Mouse (Mus musculus) CH12.LX (cell line): Measurements from ENCODE around the gene Rgp1. TPM values are rescaled to one million over a fixed set of nuclear protein-coding genes. Genes with fewer than 3 reads are reported as not detected.
A peak's percentile ranks its signal among the peaks of the same experiment; 100 is the strongest.

Experiments
- DNase-seq: peaks from one replicate; pipeline ENCODE4 v3.0.0-alpha.2; 2013; ENCODE audit errors: extremely low read depth
- H3K27ac ChIP-seq: 2 replicates; pipeline ENCODE4 v1.5.1; 2012; ENCODE audit warnings: low read depth, mild to moderate bottlenecking, control low read depth, moderate library complexity; ENCODE audit not compliant: insufficient read depth
- H3K27me3 ChIP-seq: replicated peaks from 2 replicates; pipeline ENCODE3; 2012; ENCODE audit warnings: inconsistent platforms
- H3K36me3 ChIP-seq, 2 experiments: replicated peaks in 1 of 2; 2 replicates each; pipeline versions ENCODE3 to v1.6.1; 2012; ENCODE audit warnings: inconsistent platforms in 1 of 2, low read length in 1 of 2, mild to moderate bottlenecking in 1 of 2, mixed read lengths in 1 of 2, moderate library complexity in 1 of 2; ENCODE audit not compliant: control insufficient read depth in 1 of 2, insufficient read depth in 1 of 2
- H3K4me1 ChIP-seq, 2 experiments: 2 replicates each; pipeline ENCODE4 v1.6.1; 2012; ENCODE audit warnings: inconsistent platforms in 1 of 2, moderate library complexity in 1 of 2; ENCODE audit not compliant: insufficient read depth in 2 of 2, control insufficient read depth in 1 of 2
- H3K4me2 ChIP-seq: 2 replicates; pipeline ENCODE4 v1.6.1; 2012; ENCODE audit warnings: low read depth, mild to moderate bottlenecking, control low read depth; ENCODE audit not compliant: poor library complexity, insufficient read depth, severe bottlenecking
- H3K4me3 ChIP-seq, 3 experiments: fragments of 150-350 bp in 1 of 3; sonication (generic) in 1 of 3; replicated peaks in 1 of 3; 2 replicates each; pipeline versions ENCODE3 to v1.5.1; 2011 to 2012; ENCODE audit warnings: low read depth in 2 of 3, low read length in 2 of 3, mild to moderate bottlenecking in 2 of 3, moderate library complexity in 2 of 3, control low read depth in 1 of 3, improper control_type of control experiment in 1 of 3, inconsistent platforms in 1 of 3, mixed read lengths in 1 of 3; ENCODE audit not compliant: poor library complexity in 1 of 3
- H3K79me2 ChIP-seq: replicated peaks from 2 replicates; pipeline ENCODE4 v1.6.1; 2012; ENCODE audit warnings: mild to moderate bottlenecking, moderate library complexity; ENCODE audit not compliant: control insufficient read depth, poor library complexity, insufficient read depth, severe bottlenecking; ENCODE audit errors: extremely low read depth
- H3K9ac ChIP-seq: 2 replicates; pipeline ENCODE4 v1.6.1; 2012; ENCODE audit warnings: low read depth, mild to moderate bottlenecking, control low read depth, moderate library complexity; ENCODE audit not compliant: insufficient read depth
- H3K9me3 ChIP-seq: replicated peaks from 2 replicates; pipeline ENCODE3; 2012; ENCODE audit warnings: low read length, inconsistent platforms, mixed read lengths
- BHLHE40 ChIP-seq: IDR thresholded peaks from 2 replicates; pipeline ENCODE4 v1.6.1; 2011; ENCODE audit warnings: mild to moderate bottlenecking, low read depth, low read length, improper control_type of control experiment
- CHD1 ChIP-seq: IDR thresholded peaks from 2 replicates; pipeline ENCODE4 v1.6.1; 2012; ENCODE audit warnings: low read depth, low read length, improper control_type of control experiment, inconsistent platforms
- CHD2 ChIP-seq: IDR thresholded peaks from 2 replicates; pipeline ENCODE4 v1.6.1; 2011; ENCODE audit warnings: low read length, improper control_type of control experiment
- E2F4 ChIP-seq: IDR thresholded peaks from 2 replicates; pipeline ENCODE4 v1.6.1; 2011; ENCODE audit warnings: low read depth, low read length, improper control_type of control experiment; ENCODE audit not compliant: insufficient replicate concordance
- EP300 ChIP-seq: IDR thresholded peaks from 2 replicates; pipeline ENCODE4 v1.6.1; 2011; ENCODE audit warnings: low read length, improper control_type of control experiment
- ETS1 ChIP-seq: conservative IDR thresholded peaks from 2 replicates; pipeline ENCODE4 v1.6.1; 2012; ENCODE audit warnings: low read depth, mild to moderate bottlenecking, inconsistent platforms, low read length, improper control_type of control experiment, moderate library complexity
- HCFC1 ChIP-seq: IDR thresholded peaks from 2 replicates; pipeline ENCODE4 v1.6.1; 2012; ENCODE audit warnings: low read depth, mild to moderate bottlenecking, inconsistent platforms, low read length, improper control_type of control experiment
- IRF4 ChIP-seq: IDR thresholded peaks from 2 replicates; pipeline ENCODE4 v1.6.1; 2014; ENCODE audit warnings: low read depth, mild to moderate bottlenecking, inconsistent platforms, low read length, improper control_type of control experiment
- MAX ChIP-seq: IDR thresholded peaks from 2 replicates; pipeline ENCODE4 v1.6.1; 2011; ENCODE audit warnings: low read length, improper control_type of control experiment
- MEF2A ChIP-seq: IDR thresholded peaks from 2 replicates; pipeline ENCODE4 v1.6.1; 2014; ENCODE audit warnings: low read depth, mild to moderate bottlenecking, inconsistent platforms, low read length, improper control_type of control experiment, borderline replicate concordance
- MXI1 ChIP-seq: IDR thresholded peaks from 2 replicates; pipeline ENCODE4 v1.6.1; 2011; ENCODE audit warnings: mild to moderate bottlenecking, low read depth, low read length, improper control_type of control experiment
- MYC ChIP-seq: IDR thresholded peaks from 2 replicates; pipeline ENCODE4 v1.6.1; 2011; ENCODE audit warnings: low read depth, mild to moderate bottlenecking, improper control_type of control experiment, low read length
- NELFE ChIP-seq: IDR thresholded peaks from 2 replicates; pipeline ENCODE4 v1.6.1; 2011; ENCODE audit warnings: low read depth, low read length, improper control_type of control experiment
- NRF1 ChIP-seq: IDR thresholded peaks from 2 replicates; pipeline ENCODE4 v1.6.1; 2014; ENCODE audit warnings: low read depth, mild to moderate bottlenecking, inconsistent platforms, low read length, improper control_type of control experiment, moderate library complexity
- POLR2A ChIP-seq: IDR thresholded peaks from 2 replicates; pipeline ENCODE4 v1.6.1; 2011; ENCODE audit warnings: low read depth, mild to moderate bottlenecking, improper control_type of control experiment, low read length
- SIN3A ChIP-seq: IDR thresholded peaks from 2 replicates; pipeline ENCODE4 v1.6.1; 2012; ENCODE audit warnings: low read length, improper control_type of control experiment, inconsistent platforms
- TCF12 ChIP-seq: IDR thresholded peaks from 2 replicates; pipeline ENCODE4 v1.6.1; 2014; ENCODE audit warnings: low read depth, mild to moderate bottlenecking, inconsistent platforms, low read length, improper control_type of control experiment
- USF2 ChIP-seq: conservative IDR thresholded peaks from 2 replicates; pipeline ENCODE4 v1.6.1; 2011; ENCODE audit warnings: low read depth, low read length, improper control_type of control experiment
- ZKSCAN1 ChIP-seq: IDR thresholded peaks from 2 replicates; pipeline ENCODE4 v1.6.1; 2012; ENCODE audit warnings: low read depth, inconsistent platforms, low read length, improper control_type of control experiment, borderline replicate concordance
- dilution Hi-C: fragments of 300-500 bp; cut with MboI; formaldehyde crosslinking; loops from 2 replicates; pipeline ENCODE4 v1.14.3; 2020; ENCODE audit warnings: low sequenced_read_pairs; ENCODE audit not compliant: extremely low pct_unique_long_range_greater_than_20kb, extremely low pct_ligation_motif_present
- in situ Hi-C: fragments of 300-500 bp; cut with MboI; formaldehyde crosslinking; loops from 3 replicates; pipeline ENCODE4 v1.14.3; 2019; ENCODE audit warnings: low sequenced_read_pairs, low pct_ligation_motif_present, low pct_unique_long_range_greater_than_20kb, mixed read lengths
- polyA plus RNA-seq: library from polyadenylated mRNA; unstranded; fragments of >175 nt; gene quantifications from 2 replicates; pipeline ENCODE4 v1.2.1, GENCODE M21; 2012; ENCODE audit warnings: low read depth; ENCODE audit not compliant: insufficient read length
- total RNA-seq, 2 experiments: library from RNA; depleted of rRNA; stranded (reverse); fragments of 300-350 nt in 1 of 2; fragments of >200 nt in 1 of 2; gene quantifications; 2 replicates each; pipeline ENCODE4 v1.2.3; 2012 to 2014

The Rgp1 gene
- total and polyA plus RNA-seq, 3 experiments, result 10.1 to 37.0 (median 16.6) TPM

DNA sequence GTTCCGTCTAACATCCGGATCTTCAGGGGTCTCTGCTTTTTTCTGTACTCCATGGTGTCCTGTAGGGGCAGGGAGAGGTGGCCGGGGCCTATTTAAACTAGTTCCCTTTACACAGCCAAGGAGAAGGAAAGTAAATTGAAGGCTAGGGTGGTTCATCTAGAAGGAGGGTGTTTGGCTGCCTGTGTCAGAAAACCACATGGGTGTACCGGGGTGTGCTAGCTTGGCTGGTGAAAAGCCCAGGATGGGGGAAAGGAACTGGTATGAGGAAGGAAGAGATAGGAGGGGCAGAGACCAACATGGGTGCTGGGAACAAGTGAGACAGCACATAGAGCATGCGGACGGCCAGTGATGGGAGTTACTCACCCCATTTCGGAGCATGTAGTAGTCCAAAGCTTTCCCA lies 22.6 kb upstream of the Rgp1 start:
- DNase-seq, result no peak
- no peak overlapping the region for H3K4me2 ChIP-seq
- peaks cover 55 to 70% of the 10 kb centered on the region in 2 experiments for H3K36me3 ChIP-seq
- H3K9me3 ChIP-seq, result peaks cover 11% of the 10 kb centered on the region
- H3K27me3 ChIP-seq, result no peaks in the 10 kb centered on the region
- no peak overlapping the region for H3K4me3 ChIP-seq
- in situ Hi-C loops, result loop anchor here (25.0 kb wide), 1 partner anchor 544 kb away; the partner anchor contains the start of genes Fancg and Vcp
- H3K27ac ChIP-seq, result no peak overlapping the region
- peaks cover 24 to 79% of the 10 kb centered on the region in 2 experiments for H3K4me1 ChIP-seq
- peaks cover 38% of the 10 kb centered on the region for H3K79me2 ChIP-seq
- TF ChIP-seq NELFE (no peak), E2F4 (no peak), IRF4 (no peak), MEF2A (no peak)
- dilution Hi-C loops, result no loop called here
- no peak overlapping the region for H3K9ac ChIP-seq

DNA sequence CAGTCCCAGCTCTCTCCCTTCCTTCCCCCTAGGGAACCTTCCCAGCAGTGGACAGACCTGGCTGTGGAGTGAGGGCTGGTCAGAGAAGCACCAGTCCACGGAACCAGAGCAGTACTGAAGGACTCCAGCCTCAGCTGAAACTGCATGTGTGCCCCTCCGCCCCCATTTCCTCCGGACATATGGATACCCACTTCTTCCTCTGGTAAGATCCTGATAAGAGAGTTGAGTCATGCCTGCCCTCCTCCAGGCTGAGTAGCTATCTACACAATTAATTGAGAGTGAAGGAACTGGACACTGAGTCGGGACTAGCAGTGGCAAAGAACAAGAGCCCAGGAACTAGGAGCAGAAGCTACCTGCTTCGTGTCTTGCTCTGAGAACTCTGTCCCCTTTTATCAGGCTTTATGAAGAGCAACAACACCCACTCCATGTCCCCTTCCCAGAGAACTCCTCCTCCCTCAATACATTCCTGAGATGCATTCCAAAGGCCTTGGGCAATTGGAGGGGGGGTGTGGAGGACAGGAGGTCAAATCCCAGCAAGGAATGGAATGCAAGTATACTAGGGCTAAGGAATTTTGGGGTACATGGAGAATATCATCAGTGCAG lies 20.4 kb upstream of the Rgp1 start:
- H3K4me3 ChIP-seq, result no peak overlapping the region
- in situ Hi-C loops, result loop anchor here (25.0 kb wide), 1 partner anchor 546 kb away; the partner anchor contains the start of genes Fancg and Vcp
- TF ChIP-seq E2F4 (no peak), HCFC1 (no peak), MAX (no peak), MXI1 (no peak), USF2 (no peak)

DNA sequence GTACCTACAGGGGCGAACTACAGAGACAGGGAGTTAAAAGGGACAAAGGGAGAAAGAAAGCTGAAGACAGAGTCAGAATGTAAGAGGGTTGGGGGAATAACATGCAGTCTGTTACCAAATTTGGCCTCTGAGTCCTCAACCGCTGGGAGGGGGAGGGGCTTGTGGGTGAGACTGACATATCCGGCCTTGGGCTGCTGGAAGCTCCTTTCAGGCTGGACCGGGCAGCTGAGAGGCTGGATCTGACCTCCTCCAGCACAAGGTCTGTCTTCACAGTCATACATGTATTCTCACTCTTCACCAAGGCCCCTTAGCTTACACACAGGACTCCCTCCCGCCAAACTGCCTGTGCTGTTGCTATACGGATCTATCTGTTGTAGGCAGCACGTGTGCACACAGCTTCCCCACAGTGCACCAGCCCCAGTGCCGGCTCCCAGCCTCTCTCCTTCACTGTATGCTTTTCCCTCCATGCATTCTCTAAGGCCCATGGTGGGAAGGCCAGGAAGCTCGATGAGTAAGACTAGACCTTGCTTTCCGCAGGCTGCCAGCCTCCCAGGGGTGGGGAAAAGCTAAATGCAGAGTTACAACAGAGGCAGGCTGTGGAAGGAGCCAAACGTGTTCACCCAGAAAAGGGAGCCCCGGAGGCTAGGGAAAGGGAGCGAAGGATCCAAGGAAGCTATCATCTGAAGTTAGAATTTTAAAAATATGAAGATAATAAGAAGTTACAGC lies 19.7 kb upstream of the Rgp1 start:
- peak; percentile 59 for DNase-seq
- peak overlapping the region; percentile 29; the same call in 1 of the 2 replicates for H3K27ac ChIP-seq
- H3K4me3 ChIP-seq, result no peak overlapping the region
- H3K9ac ChIP-seq, result no peak overlapping the region
- H3K79me2 ChIP-seq, result peaks cover 46% of the 10 kb centered on the region
- dilution Hi-C loops, result no loop called here
- in situ Hi-C loops, result loop anchor here (25.0 kb wide), 1 partner anchor 546 kb away; the partner anchor contains the start of genes Fancg and Vcp
- TF ChIP-seq POLR2A (peak; percentile 29; the same call in 1 of the 2 replicates), NRF1 (no peak), USF2 (no peak), MEF2A (peak; percentile 96), EP300 (no peak), TCF12 (peak; percentile 32; the same call in 1 of the 2 replicates), MXI1 (peak; percentile 85), ETS1 (0 out of 2 replicates have a peak, but pooled peaks have one; percentile 16), CHD1 (no peak), MYC (no peak), MAX (peak; percentile 64), SIN3A (peak; percentile 57; the same call in 1 of the 2 replicates), CHD2 (peak; percentile 54), NELFE (no peak), E2F4 (no peak), BHLHE40 (peak; percentile 77), ZKSCAN1 (no peak)
- TF ChIP-seq, all 38 proteins: peak for 9
- no peaks in the 10 kb centered on the region for H3K9me3 ChIP-seq
- no peaks in the 10 kb centered on the region for H3K27me3 ChIP-seq
- H3K4me2 ChIP-seq, result peak overlapping the region; percentile 92
- H3K36me3 ChIP-seq, result peaks cover 29 to 47% of the 10 kb centered on the region in 2 experiments
- H3K4me1 ChIP-seq, result peaks cover 24 to 81% of the 10 kb centered on the region in 2 experiments

More for the DNA sequence above, 20.4 kb upstream of the Rgp1 start:
- Histone ChIP-seq H3K9me3 (no peaks in the 10 kb centered on the region), H3K4me1 (peaks cover 24 to 81% of the 10 kb centered on the region in 2 experiments), H3K36me3 (peaks cover 36 to 49% of the 10 kb centered on the region in 2 experiments), H3K27me3 (no peaks in the 10 kb centered on the region), H3K4me2 (peak overlapping the region; percentile 92), H3K9ac (no peak overlapping the region; the same call in 1 of the 2 replicates), H3K27ac (peak overlapping the region; percentile 29; the same call in 1 of the 2 replicates), H3K79me2 (peaks cover 46% of the 10 kb centered on the region)
- DNase-seq, result no peak
- dilution Hi-C loops, result no loop called here
